Mouse (Mus musculus) Patski (cell line): ENCODE measurements around the gene Tctex1d2. TPM values are rescaled to one million over a fixed set of nuclear protein-coding genes. Genes with fewer than 3 reads are reported as not detected.
"Not testable (repeated sequence)": the region's sequence is repeated elsewhere in the genome, so short reads cannot be mapped to it uniquely, and the experiment has no call there.

ENCODE experiments used
- ATAC-seq: fragments of 100-300 bp; one replicate; pipeline ENCODE4 v1.8.0; 2021
- CTCF ChIA-PET: fragments of 350-600 bp; sonication (Branson Sonifier 250); formaldehyde crosslinking; loops from one replicate; lab custom pipeline; 2022; ENCODE audit warnings: inconsistent platforms; lab: Charles Lee
- POLR2A ChIA-PET: fragments of 350-600 bp; sonication (Branson Sonifier 250); formaldehyde crosslinking; loops from one replicate; lab custom pipeline; 2022; ENCODE audit warnings: antibody characterized with exemption, inconsistent platforms; lab: Charles Lee
- DNase-seq: peaks from one replicate; pipeline ENCODE4 v3.0.0-alpha.2; 2011; ENCODE audit warnings: low read depth, low spot score
- H3K27me3 ChIP-seq: fragments of 371-371 bp; one replicate; pipeline ENCODE4 v1.5.1; 2021
- CTCF ChIP-seq: fragments of 100-300 bp; IDR thresholded peaks from one replicate; pipeline ENCODE4 v1.5.1; 2021
- in situ Hi-C: fragments of 300-500 bp; cut with MboI; formaldehyde crosslinking; loops from 3 replicates; pipeline ENCODE4 v1.11.1; 2018; ENCODE audit warnings: low pct_unique_long_range_greater_than_20kb, mixed read lengths
- polyA plus RNA-seq: library from polyadenylated mRNA; unstranded; gene quantifications from one replicate; pipeline ENCODE4 v1.2.3, GENCODE M21; 2021

Gene Tctex1d2
- polyA plus RNA-seq, 1 experiment from 2014 or later: 54.5 TPM

DNA sequence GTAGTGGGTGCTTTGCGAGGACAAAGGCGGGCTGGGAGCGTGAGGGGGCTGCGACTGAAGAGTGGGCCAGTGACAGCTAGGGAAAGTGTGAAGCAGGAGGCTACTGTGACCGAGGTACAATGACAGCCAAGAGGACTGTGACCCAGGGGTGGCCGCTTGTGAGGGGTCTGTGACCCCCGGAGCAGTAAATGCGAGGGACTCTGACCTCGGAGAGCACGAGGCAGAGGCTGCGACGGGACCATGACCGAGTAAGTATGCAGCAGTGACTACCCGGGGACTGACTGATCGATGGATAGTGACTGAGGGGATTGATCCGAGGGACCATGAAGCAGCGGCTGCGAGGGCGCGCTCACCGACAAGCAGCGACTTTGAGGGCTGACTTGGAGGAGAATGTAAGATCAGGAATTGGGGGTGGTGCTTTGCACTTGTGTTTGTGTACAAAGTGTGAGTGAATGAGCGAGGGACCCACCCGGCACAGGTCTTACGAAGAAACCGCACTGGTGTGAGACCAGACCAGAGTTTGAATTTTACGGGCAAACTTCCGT, 11.6 kb downstream of the Tctex1d2 start:
- no peak for DNase-seq
- no peak for TF ChIP-seq CTCF
- in situ Hi-C loops: no loop called here
- POLR2A ChIA-PET: interaction anchor here (0.6 to 1.4 kb wide), 3 partner anchors 8 to 102 kb away, joined by 3 to 4 read pairs (median 3); no protein-coding TSS in a partner anchor
- no peaks in the 10 kb centered on the region for H3K27me3 ChIP-seq
- CTCF ChIA-PET: no interaction called here
- ATAC-seq: no peak

- TF ChIP-seq CTCF: no peak
- ChIA-PET CTCF (interaction anchor here (0.8 kb wide), 1 partner anchor 22 kb away, joined by 3 read pairs; no protein-coding TSS in a partner anchor), POLR2A (interaction anchor here (0.6 kb wide), 1 partner anchor 102 kb away, joined by 3 read pairs; no protein-coding TSS in a partner anchor)
- H3K27me3 ChIP-seq: no peaks in the 10 kb centered on the region
- in situ Hi-C loops: no loop called here
- DNase-seq (no peak), ATAC-seq (no peak)
These were observed 12.4 kb downstream of the Tctex1d2 start for GRCm38 (mm10) chr16:32431926-32432325.

DNA sequence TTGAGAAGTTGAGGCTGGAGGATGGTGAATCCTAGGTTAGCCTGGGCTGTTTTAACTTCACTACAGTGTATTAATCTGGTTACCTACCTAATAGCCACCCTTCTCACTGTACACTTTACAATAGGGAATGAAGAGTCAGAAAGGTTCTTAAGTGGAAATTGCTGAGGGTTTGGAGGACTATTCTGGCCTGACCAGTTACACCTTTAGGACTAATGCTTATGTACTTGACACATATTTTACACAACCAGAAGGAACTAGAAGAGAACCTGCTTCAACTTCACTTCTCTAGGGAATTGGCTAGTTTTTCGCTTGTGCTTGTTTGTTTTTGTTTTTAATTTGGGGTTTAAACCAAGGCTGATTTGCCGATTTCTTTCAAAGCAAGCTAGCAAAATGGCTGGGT, 13.6 kb downstream of the Tctex1d2 start:
- no peak for ATAC-seq
- POLR2A ChIA-PET: no interaction called here
- CTCF ChIA-PET: no interaction called here
- in situ Hi-C loops: no loop called here
- no peak for DNase-seq
- no peaks in the 10 kb centered on the region for H3K27me3 ChIP-seq
- TF ChIP-seq CTCF: no peak

DNA sequence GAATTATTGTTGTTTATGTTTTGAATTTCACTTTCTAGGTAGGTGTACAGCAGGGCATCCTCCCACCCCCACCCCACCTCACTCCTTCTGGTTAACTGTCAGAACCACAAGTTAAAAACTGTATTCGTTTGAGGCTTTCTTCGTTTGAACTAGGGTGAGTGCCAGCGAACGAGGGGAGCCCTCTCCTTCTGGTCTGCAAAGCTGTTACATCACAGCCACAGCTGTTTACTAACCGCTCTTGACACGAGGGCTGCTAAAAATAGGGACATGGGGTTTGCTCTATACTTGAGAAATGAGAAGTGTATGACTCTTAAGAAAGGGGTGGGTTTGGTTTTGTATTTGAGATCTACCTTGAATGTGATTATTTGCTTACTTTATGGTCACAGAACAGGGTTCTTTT, 14.6 kb downstream of the Tctex1d2 start:
- ChIA-PET POLR2A (no interaction called here), CTCF (no interaction called here)

DNA sequence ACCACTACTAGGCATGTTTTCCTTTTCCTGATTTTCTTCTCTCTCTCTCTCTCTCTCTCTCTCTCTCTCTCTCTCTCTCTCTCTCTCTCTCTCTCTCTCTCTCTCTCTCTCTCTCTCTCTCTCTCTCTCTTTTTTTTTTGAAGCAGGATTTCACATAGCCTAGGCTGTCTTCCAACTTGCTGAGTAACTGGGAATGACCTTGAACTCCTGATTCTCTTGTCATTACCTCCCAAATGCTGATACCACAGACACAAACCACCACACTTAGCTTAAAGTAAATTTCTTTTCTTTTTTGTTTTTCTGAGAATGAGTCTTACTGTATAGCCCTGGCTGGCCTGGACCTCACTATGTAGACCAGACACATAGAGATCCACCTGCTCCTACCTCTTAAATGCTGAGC, 15.2 kb downstream of the Tctex1d2 start:
- ChIA-PET POLR2A (no interaction called here), CTCF (no interaction called here)
- DNase-seq (no peak), ATAC-seq (no peak)
- H3K27me3 ChIP-seq: no peaks in the 10 kb centered on the region
- in situ Hi-C loops: no loop called here
- TF ChIP-seq CTCF: no peak

More for the DNA sequence above, 14.6 kb downstream of the Tctex1d2 start:
- in situ Hi-C loops: no loop called here
- DNase-seq: no peak
- H3K27me3 ChIP-seq: no peaks in the 10 kb centered on the region
- TF ChIP-seq CTCF: no peak
- no peak for ATAC-seq

- in situ Hi-C loops: no loop called here
- no peak for ATAC-seq
- TF ChIP-seq CTCF: no peak
- no peaks in the 10 kb centered on the region for H3K27me3 ChIP-seq
- POLR2A ChIA-PET: no interaction called here
- DNase-seq: no peak
- CTCF ChIA-PET: no interaction called here
These were observed 17.2 kb downstream of the Tctex1d2 start for GRCm38 (mm10) chr16:32436657-32437056.

- ATAC-seq: no peak
- no peaks in the 10 kb centered on the region for H3K27me3 ChIP-seq
- no peak for TF ChIP-seq CTCF
- CTCF ChIA-PET: no interaction called here
- in situ Hi-C loops: no loop called here
- POLR2A ChIA-PET: no interaction called here
- no peak for DNase-seq
These were observed 17.8 kb downstream of the Tctex1d2 start for GRCm38 (mm10) chr16:32437266-32437665.

GRCm38 (mm10) chr16:32441432-32441831, 21.9 kb downstream of the Tctex1d2 start:
- CTCF ChIA-PET: no interaction called here
- no peak for ATAC-seq
- POLR2A ChIA-PET: interaction anchor here (0.6 kb wide), 1 partner anchor 138 kb away, joined by 3 read pairs; no protein-coding TSS in a partner anchor
- TF ChIP-seq CTCF: no peak
- DNase-seq: no peak
- no peaks in the 10 kb centered on the region for H3K27me3 ChIP-seq
- in situ Hi-C loops: no loop called here

GRCm38 (mm10) chr16:32444615-32445014, 25.1 kb downstream of the Tctex1d2 start:
- ATAC-seq, POLR2A ChIA-PET, DNase-seq, H3K27me3 ChIP-seq, CTCF ChIA-PET, in situ Hi-C loops: not testable (repeated sequence)

DNA sequence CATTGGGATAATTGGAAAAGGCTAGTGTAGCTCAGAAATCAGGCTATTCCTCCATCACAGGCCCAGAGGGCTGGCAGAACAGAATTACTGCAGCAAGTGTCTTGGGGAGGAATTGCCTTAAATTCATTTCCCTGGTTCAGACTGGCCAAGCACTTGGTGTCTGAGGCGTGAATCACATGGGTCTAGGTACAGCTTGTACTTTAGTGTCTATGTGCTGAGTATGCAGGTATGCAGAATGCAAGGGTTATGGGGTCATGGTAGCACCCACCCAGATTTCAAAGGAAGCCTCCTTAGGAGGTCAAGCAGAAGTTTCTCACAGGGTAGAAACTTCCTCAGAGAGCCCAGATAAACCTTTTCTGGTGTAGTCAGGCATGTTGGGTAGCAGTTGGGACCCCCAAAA, 26.1 kb downstream of the Tctex1d2 start:
- ATAC-seq (no peak), DNase-seq (no peak)
- in situ Hi-C loops: no loop called here
- no peak for TF ChIP-seq CTCF
- CTCF ChIA-PET: no interaction called here
- POLR2A ChIA-PET: no interaction called here
- H3K27me3 ChIP-seq: no peaks in the 10 kb centered on the region

- POLR2A ChIA-PET: no interaction called here
- DNase-seq: no peak
These were observed 27.1 kb downstream of the Tctex1d2 start for GRCm38 (mm10) chr16:32446563-32447138.

More at GRCm38 (mm10) chr16:32446563-32447138, 27.1 kb downstream of the Tctex1d2 start:
- in situ Hi-C loops: no loop called here
- H3K27me3 ChIP-seq: no peaks in the 10 kb centered on the region
- CTCF ChIA-PET: interaction anchor here (1.1 kb wide), 1 partner anchor 12 kb away, joined by 3 read pairs; no protein-coding TSS in a partner anchor
- no peak for TF ChIP-seq CTCF
- no peak for ATAC-seq
